Mouse (Mus musculus) G1E (cell line): ENCODE measurements around the gene Dnajc5.

ENCODE experiments used
- CTCF ChIP-seq: IDR thresholded peaks from 2 replicates; pipeline ENCODE4 v1.5.1; 2012; ENCODE audit warnings: low read depth, low read length, inconsistent platforms, mixed read lengths
- GATA1 ChIP-seq: IDR thresholded peaks from 2 replicates; pipeline ENCODE4 v1.6.1; 2012; ENCODE audit warnings: borderline replicate concordance, low read length, inconsistent platforms, mixed read lengths
- GATA2 ChIP-seq: IDR thresholded peaks from 2 replicates; pipeline ENCODE4 v1.6.1; 2012; ENCODE audit warnings: low read depth, low read length, inconsistent platforms, borderline replicate concordance
- POLR2AphosphoS5 ChIP-seq: IDR thresholded peaks from 2 replicates; pipeline ENCODE4 v1.6.1; 2012; ENCODE audit warnings: low read depth, low read length, inconsistent platforms; ENCODE audit not compliant: insufficient replicate concordance
- TAL1 ChIP-seq: conservative IDR thresholded peaks from 2 replicates; pipeline ENCODE4 v1.6.1; 2012; ENCODE audit warnings: low read depth, low read length, inconsistent platforms, mixed read lengths

GRCm38 (mm10) chr2:181519201-181519600 is 1.1 kb upstream of the Dnajc5 start:
- no peak for TF ChIP-seq CTCF
- TF ChIP-seq TAL1, result no peak
- TF ChIP-seq GATA1, result no peak
- TF ChIP-seq POLR2AphosphoS5, result no peak; the same call in 1 of the 2 replicates
- TF ChIP-seq GATA2, result no peak
